Mouse (Mus musculus) spleen, adult 2 months (tissue): ENCODE measurements around the gene Fam243. TPM values are rescaled to one million over a fixed set of nuclear protein-coding genes. Genes with fewer than 3 reads are reported as not detected.

Source experiments
- DNase-seq, 2 experiments: peaks; one replicate each; pipeline versions ENCODE4 v3.0.0 to v3.0.0-alpha.2; 2012 to 2021; ENCODE audit warnings: low spot score in 2 of 2, low read depth in 1 of 2
- H3K27ac ChIP-seq: fragments of 200-500 bp; 2 replicates; pipeline ENCODE4 v1.5.1; 2012; ENCODE audit warnings: low read length, inconsistent platforms; ENCODE audit not compliant: insufficient read depth
- H3K27me3 ChIP-seq: fragments of 200-500 bp; 2 replicates; pipeline ENCODE4 v1.6.1; 2012; ENCODE audit warnings: mild to moderate bottlenecking, moderate library complexity, low read length, inconsistent platforms; ENCODE audit not compliant: control insufficient read depth, insufficient read depth
- H3K36me3 ChIP-seq: fragments of 200-500 bp; 2 replicates; pipeline ENCODE4 v1.6.1; 2012; ENCODE audit warnings: mild to moderate bottlenecking, low read length, inconsistent platforms; ENCODE audit not compliant: control insufficient read depth, insufficient read depth
- H3K4me1 ChIP-seq: fragments of 200-500 bp; 2 replicates; pipeline ENCODE4 v1.6.1; 2011; ENCODE audit warnings: inconsistent platforms; ENCODE audit not compliant: control insufficient read depth, insufficient read depth, insufficient read length
- H3K4me3 ChIP-seq: fragments of 200-500 bp; 2 replicates; pipeline ENCODE4 v1.5.1; 2011; ENCODE audit warnings: mild to moderate bottlenecking, inconsistent platforms; ENCODE audit not compliant: insufficient read depth, insufficient read length; ENCODE audit errors: extremely low read depth
- CTCF ChIP-seq: fragments of 200-500 bp; IDR thresholded peaks from 2 replicates; pipeline ENCODE4 v1.5.1; 2011; ENCODE audit warnings: mild to moderate bottlenecking, inconsistent platforms; ENCODE audit not compliant: insufficient read depth, insufficient read length, insufficient replicate concordance; ENCODE audit errors: extremely low read depth
- POLR2A ChIP-seq: fragments of 200-500 bp; IDR thresholded peaks from 2 replicates; pipeline ENCODE4 v1.6.1; 2011; ENCODE audit warnings: low read depth, low read length, inconsistent platforms
- WGBS: fragments of 180-500 bp; shearing (Covaris S2); methylation state at CpG from one replicate; pipeline ENCODE4 v1.1.7; 2018; 5-methylcytosine and 5-hydroxymethylcytosine counted together
- polyA plus RNA-seq: library from polyadenylated mRNA; depleted of rRNA; stranded (reverse); fragments of >200 nt; gene quantifications from 2 replicates; pipeline ENCODE4 v1.2.3, GENCODE M21; 2012

Gene Fam243
- polyA plus RNA-seq, 1 experiment, result not detected

- Histone ChIP-seq H3K27ac (no peak overlapping the region), H3K4me3 (no peak overlapping the region), H3K36me3 (no peaks in the 10 kb centered on the region), H3K27me3 (no peaks in the 10 kb centered on the region), H3K4me1 (no peaks in the 10 kb centered on the region)
- no peak for DNase-seq
- 74% methylated on average over 11 of the region's 11 CpGs for WGBS
- TF ChIP-seq POLR2A (no peak), CTCF (no peak)
Measured at GRCm38 (mm10) chr16:92345177-92345576, 23.9 kb upstream of the Fam243 start.

DNA sequence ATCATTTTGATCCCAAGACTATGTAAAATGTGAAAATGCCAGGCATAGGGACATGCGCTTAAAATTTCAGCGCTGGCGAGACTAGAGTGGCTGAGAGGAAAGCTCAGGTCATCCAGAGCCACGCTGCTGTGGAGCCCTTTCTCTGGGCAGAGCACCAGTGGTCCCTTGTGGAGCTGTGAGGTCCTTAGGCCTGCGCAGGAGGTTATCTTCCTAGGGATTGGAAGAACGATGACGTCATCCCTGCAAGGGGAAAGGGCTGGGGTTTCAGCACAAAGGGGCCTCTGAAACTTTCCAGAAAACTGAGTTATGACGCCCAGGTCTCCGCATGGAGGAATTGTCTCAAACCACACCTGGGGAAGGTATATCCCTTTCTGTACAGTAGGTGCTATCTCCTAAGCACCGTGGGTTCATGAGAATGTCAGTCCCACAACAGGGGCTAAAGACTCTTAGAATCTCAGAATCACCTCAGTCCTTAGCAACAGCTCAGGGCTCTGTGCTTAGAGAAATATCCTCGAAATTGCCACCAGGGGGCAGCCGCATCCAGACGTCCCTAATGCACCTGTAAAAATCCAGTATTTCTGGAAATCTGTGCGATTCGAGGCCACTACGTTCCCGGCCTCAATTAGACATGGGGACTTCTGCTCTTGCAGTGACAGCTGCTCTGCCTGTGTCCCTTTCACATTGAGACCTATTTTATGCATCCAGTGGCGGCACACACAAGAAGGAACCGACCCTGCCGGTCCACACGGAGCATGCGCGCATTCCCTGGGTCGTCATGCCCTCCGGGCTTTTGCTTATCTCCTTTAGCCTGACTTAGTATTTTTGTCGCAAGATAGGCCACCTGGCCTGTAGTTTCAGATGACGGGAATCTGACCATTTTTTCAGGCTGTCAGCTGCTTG, 19.6 kb upstream of the Fam243 start:
- DNase-seq, result peak; percentile 3 to 33
- Histone ChIP-seq H3K27ac (no peak overlapping the region), H3K27me3 (no peaks in the 10 kb centered on the region), H3K4me3 (no peak overlapping the region), H3K36me3 (no peaks in the 10 kb centered on the region), H3K4me1 (no peaks in the 10 kb centered on the region)
- TF ChIP-seq POLR2A (no peak), CTCF (peak; percentile 41; the same call in 1 of the 2 replicates)
- 28% methylated on average over 27 of the region's 27 CpGs for whole genome bisulfite sequencing

GRCm38 (mm10) chr16:92336280-92336679, 15.0 kb upstream of the Fam243 start:
- peak; percentile 23 to 39 for DNase-seq

GRCm38 (mm10) chr16:92334600-92334999, 13.4 kb upstream of the Fam243 start:
- Histone ChIP-seq H3K27me3 (no peaks in the 10 kb centered on the region), H3K27ac (no peak overlapping the region), H3K4me1 (no peaks in the 10 kb centered on the region), H3K4me3 (no peak overlapping the region), H3K36me3 (no peaks in the 10 kb centered on the region)
- WGBS, result 65% methylated on average over 9 of the region's 9 CpGs
- TF ChIP-seq POLR2A (no peak), CTCF (no peak)
- no peak for DNase-seq

More at GRCm38 (mm10) chr16:92336280-92336679, 15.0 kb upstream of the Fam243 start:
- 11% methylated on average over 9 of the region's 9 CpGs for WGBS
- no peak overlapping the region for H3K27ac ChIP-seq
- peak; percentile 71; the same call in 1 of the 2 replicates for TF ChIP-seq CTCF
- TF ChIP-seq POLR2A, result no peak
- no peaks in the 10 kb centered on the region for H3K4me1 ChIP-seq
- no peaks in the 10 kb centered on the region for H3K27me3 ChIP-seq
- no peak overlapping the region for H3K4me3 ChIP-seq
- H3K36me3 ChIP-seq, result no peaks in the 10 kb centered on the region

DNA sequence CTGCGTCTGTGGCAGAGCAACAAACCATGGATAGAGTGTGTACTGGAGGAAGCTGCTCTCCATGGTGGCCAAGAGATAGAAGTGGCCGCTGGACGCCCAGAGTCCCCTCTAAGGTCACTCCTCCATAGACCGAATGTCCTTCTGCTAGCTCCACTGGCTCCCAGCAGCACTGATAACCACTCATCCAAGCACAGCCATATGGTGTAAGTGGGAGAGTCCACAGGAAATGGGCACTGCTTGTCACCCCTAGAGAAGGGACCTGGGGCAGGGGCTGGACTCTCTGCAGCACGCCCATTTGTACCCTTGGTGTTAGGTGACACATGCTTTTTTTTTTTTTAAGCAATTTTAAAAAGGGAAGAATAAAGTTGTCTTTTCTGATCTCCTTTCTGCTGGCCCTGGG, 9.7 kb upstream of the Fam243 start:
- DNase-seq, result no peak
- H3K27ac ChIP-seq, result no peak overlapping the region
- H3K27me3 ChIP-seq, result no peaks in the 10 kb centered on the region
- no peak for TF ChIP-seq CTCF
- TF ChIP-seq POLR2A, result no peak
- H3K4me1 ChIP-seq, result no peaks in the 10 kb centered on the region
- no peak overlapping the region for H3K4me3 ChIP-seq
- WGBS, result 85% methylated on average over 5 of the region's 5 CpGs
- H3K36me3 ChIP-seq, result no peaks in the 10 kb centered on the region

DNA sequence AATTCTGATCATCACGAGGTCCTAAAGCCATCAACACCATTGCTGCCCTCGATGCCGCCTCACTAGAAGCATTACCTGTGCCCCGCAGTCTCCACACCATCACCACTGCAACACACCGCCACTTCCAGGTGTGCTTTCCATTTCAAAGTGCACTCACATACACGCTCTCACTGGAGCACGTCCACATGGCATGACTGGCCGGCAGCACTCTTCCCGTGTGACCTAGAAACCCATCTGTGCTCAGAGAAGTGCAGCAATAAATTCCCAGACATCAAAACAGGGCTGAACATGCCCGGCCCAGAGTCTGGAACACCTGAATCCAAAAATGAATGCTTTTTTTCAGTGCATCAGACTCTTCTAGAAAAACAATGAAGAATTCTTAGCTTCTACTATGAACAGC, 6.7 kb upstream of the Fam243 start:
- 91% methylated on average over 10 of the region's 10 CpGs for WGBS
- no peaks in the 10 kb centered on the region for H3K4me1 ChIP-seq
- H3K4me3 ChIP-seq, result no peak overlapping the region
- TF ChIP-seq CTCF (no peak), POLR2A (no peak)
- H3K27me3 ChIP-seq, result no peaks in the 10 kb centered on the region
- no peak for DNase-seq
- H3K36me3 ChIP-seq, result no peaks in the 10 kb centered on the region
- H3K27ac ChIP-seq, result no peak overlapping the region

DNA sequence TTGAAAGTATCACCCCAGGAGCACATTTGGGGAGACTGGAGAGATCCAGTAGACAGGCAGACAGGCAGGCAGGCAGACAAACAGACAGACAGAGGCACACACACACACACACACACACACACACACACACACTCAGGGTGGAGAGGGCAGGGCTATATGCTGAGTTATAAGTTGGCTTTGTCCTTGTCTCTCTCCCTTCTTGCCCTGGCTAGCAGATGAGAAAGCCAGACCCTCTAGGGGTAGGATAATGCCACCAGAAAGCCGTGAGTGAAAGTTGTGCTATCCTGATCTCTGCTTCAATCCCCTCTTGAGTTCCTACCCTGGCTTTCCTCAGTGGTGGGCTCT, 3.8 kb upstream of the Fam243 start:
- Histone ChIP-seq H3K4me3 (no peak overlapping the region), H3K27me3 (no peaks in the 10 kb centered on the region), H3K36me3 (no peaks in the 10 kb centered on the region), H3K4me1 (no peaks in the 10 kb centered on the region), H3K27ac (no peak overlapping the region)
- no peak for DNase-seq
- TF ChIP-seq POLR2A, result no peak
- no peak for TF ChIP-seq CTCF
- 68% methylated on average over 1 of the region's 1 CpGs for WGBS
